Mouse (Mus musculus) brain, embryonic 18.5 days (tissue): ENCODE data around the gene Ndufa10.
A peak's percentile ranks its signal among the peaks of the same experiment; 100 is the strongest.

ENCODE experiments used
- DNase-seq: peaks from one replicate; pipeline ENCODE4 v3.0.0-alpha.2; 2012; ENCODE audit warnings: low read depth, low spot score

Ndufa10 gene

DNA sequence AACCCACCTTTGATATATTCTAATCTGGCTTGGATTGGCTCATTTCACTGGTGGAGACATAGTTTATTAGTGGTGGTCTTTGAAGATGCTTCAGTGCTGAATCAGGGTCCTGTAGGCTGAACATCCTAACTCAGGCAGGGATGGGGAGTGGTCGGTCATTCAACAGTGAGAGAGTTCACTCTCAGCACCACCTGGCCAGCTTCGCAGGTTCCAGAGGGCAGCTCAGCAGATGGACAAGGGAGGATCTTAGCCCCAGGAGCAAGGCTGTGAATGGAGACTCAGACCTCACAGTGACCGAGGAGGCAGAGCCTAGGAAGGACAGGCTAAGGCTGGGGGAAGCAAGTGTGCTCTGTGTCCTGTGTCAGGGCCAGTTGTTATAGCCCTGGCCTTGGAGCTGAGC, 42.2 kb downstream of the Ndufa10 start:
- no peak for DNase-seq

DNA sequence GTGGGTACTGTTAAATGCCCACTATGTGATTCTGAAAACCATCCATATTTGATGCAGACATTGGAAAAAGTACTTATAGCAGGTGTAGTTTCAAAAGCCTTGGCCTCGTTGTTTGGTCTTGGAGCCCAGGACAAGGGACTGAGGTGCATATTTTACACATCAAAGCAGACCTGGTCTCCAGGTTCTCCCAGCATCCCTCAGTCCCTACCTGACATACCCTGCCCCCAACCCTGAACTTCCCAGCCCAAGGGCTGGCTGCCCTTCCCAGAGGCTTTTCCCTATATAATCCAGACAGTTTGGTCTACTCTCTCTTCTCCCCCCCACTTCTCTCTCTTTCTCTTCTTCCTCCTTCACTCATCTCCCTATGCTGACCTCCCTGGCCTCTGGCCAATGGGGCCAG, 42.7 kb downstream of the Ndufa10 start:
- DNase-seq, result no peak

GRCm38 (mm10) chr1:92424714-92425113, 48.9 kb downstream of the Ndufa10 start:
- no peak for DNase-seq

DNA sequence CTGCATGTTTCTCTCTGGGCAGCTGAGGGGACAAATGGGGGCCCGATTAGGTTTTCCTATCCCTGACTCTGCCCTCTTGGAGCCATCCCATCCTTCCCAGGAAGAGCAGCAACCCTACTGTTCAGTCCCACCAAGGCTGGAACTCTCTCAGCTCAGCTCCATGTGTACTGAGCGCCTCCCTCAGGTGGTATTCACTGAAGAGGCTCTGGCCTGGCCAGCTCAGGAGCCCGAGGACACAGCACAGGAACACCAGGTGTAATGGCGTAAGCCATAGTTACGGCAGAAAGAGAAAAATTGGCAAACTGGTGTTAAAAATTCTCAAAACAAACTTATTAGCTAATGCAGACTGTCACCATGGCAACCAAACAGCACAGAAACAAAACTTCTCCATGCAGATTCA, 68.5 kb downstream of the Ndufa10 start:
- no peak for DNase-seq

DNA sequence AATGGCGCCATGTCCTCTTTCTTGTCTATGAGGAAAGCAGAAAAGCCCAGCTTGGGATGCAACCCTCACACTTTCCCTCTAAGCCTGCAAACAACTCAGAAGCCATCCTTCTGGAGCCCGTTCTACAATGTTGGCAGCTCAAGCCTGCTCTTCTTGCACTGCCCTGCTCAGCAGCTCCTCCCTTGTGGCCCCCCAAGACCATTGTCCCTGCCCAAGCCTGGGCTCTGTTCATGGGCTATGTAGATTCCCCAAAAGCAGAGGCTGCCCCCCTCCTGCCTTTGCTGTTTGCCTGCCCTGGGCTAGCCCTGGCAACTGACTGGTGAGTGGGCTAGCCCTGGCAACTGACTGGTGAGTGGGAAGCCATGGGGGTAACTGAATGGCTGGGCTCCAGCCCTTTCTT, 73.1 kb downstream of the Ndufa10 start:
- DNase-seq, result no peak

GRCm38 (mm10) chr1:92398601-92399000, 75.1 kb downstream of the Ndufa10 start:
- DNase-seq, result no peak

GRCm38 (mm10) chr1:92397511-92398051, 76.1 kb downstream of the Ndufa10 start:
- DNase-seq, result peak; percentile 8

DNA sequence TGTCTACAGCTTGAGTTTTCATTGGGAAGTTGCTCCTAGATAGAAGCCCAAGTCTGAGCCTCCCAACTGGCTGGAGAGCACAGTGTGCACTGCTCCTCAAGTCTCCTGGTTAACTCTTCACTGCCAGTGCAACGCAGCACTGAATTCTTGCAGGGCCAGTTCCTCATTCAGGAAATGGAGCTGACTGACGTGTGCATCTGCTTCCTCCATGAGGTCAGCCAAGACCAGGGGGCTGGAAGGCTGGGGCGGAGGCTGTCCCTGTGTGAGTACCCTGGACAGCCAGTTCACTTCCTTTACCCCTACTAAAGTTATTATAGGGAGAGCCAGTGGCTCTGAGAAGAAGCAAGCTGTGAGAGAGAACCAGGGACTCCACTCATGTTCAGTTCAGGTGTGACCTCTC, 79.4 kb downstream of the Ndufa10 start:
- no peak for DNase-seq

GRCm38 (mm10) chr1:92393166-92393565, 80.5 kb downstream of the Ndufa10 start:
- DNase-seq, result no peak
